ENCODE assay signal across 8 mouse cellular contexts in the genomic region with DNA sequence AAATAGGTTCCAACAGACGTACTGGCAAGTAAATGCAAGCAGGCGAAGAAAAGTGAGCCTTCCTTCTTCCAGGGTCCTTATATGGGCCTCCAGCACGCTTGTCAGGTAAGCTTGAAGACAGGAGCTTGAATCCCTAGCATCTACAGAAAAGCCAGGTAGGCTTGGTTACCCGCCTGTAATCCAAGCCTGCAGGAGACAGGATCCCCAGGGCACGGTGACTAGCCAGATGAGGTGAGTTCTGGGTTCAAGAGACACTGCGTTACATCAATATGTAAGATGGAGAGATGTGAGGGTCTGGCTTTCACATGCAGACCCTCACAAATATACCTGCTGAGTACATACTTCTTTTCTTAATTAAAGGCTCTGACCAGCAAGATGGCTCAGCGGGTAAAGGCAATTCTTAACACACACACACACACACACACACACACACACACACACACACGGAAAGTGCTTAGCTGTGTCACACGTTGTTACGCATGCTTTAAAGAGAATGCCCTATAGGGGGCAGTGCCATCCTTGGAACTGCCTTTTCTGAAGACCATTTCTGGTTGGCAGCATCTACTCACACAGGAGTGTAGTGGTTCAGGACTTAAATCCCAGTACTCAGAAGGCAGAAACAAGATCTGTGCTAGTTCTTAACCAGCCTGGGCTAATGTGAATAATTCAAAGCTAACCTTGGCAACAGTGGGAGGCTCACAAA. TPM values are rescaled to one million over a fixed set of nuclear protein-coding genes. Genes with fewer than 3 reads are reported as not detected.
DNase-seq lines count a peak whose midpoint lies in the region; ATAC-seq and TF ChIP-seq lines count a peak whose summit lies in the region.

No protein-coding gene starts in this region.

- TF ChIP-seq POLR2A in heart, adult 2 months (IDR thresholded peaks at IDR 0.05; ENCODE audit: insufficient read depth, low read depth, low read length): no peak

- H3K27me3 ChIP-seq in heart, adult 2 months (ENCODE audit: control insufficient read depth, insufficient read depth, low read length): no peaks in the 10 kb centered on the region
- peaks cover 5% of the 10 kb centered on the region; the same call in 1 of the 2 replicates for H3K27me3 ChIP-seq in forebrain, embryonic 13.5 days
- H3K27me3 ChIP-seq in intestine, embryonic 16.5 days (replicated peaks; ENCODE audit: control insufficient read depth, insufficient read depth, low read length): no peaks in the 10 kb centered on the region
- H3K27me3 ChIP-seq in limb, embryonic 13.5 days: no peaks in the 10 kb centered on the region
- H3K27me3 ChIP-seq in midbrain, embryonic 14.5 days (ENCODE audit: control insufficient read depth, insufficient read depth, low read length): no peaks in the 10 kb centered on the region
- H3K27me3 ChIP-seq in stomach, embryonic 14.5 days (ENCODE audit: control insufficient read depth, insufficient read depth, low read length): no peaks in the 10 kb centered on the region

- peaks cover 3% of the 10 kb centered on the region for H3K4me1 ChIP-seq in heart, adult 2 months (ENCODE audit: control insufficient read depth, insufficient read depth, low read length)
- peaks cover 21% of the 10 kb centered on the region for H3K4me1 ChIP-seq in forebrain, embryonic 13.5 days
- H3K4me1 ChIP-seq in intestine, embryonic 16.5 days (ENCODE audit: control insufficient read depth, insufficient read depth, low read length): peaks cover 5% of the 10 kb centered on the region
- H3K4me1 ChIP-seq in limb, embryonic 13.5 days: peaks cover 15% of the 10 kb centered on the region
- peaks cover 16% of the 10 kb centered on the region for H3K4me1 ChIP-seq in midbrain, embryonic 14.5 days (ENCODE audit: control insufficient read depth, insufficient read depth, low read length)
- H3K4me1 ChIP-seq in stomach, embryonic 14.5 days (ENCODE audit: control insufficient read depth, insufficient read depth, low read length): peaks cover 9% of the 10 kb centered on the region; the same call in 1 of the 2 replicates

- DNase-seq in heart, adult 2 months: peak in 1 of 2 experiments; percentile 40
- no peak for DNase-seq in heart, adult 9 months (ENCODE audit: low spot score in 2 of 2)
- DNase-seq in c-Kit-positive CD71-positive TER-119-negative erythroid progenitor cells, embryonic 14.5 days (ENCODE audit: low read depth): peak; percentile 79
- DNase-seq in midbrain, embryonic 14.5 days: peak; percentile 76

- no peak overlapping the region for H3K27ac ChIP-seq in heart, adult 2 months
- H3K27ac ChIP-seq in forebrain, embryonic 13.5 days: no peak overlapping the region
- H3K27ac ChIP-seq in intestine, embryonic 16.5 days (ENCODE audit: low read length): no peak overlapping the region
- 0 out of 2 replicates have a peak overlapping the region, but pooled peaks have one; percentile 28 for H3K27ac ChIP-seq in limb, embryonic 13.5 days
- no peak overlapping the region for H3K27ac ChIP-seq in midbrain, embryonic 14.5 days (replicated peaks; ENCODE audit: low read depth, low read length)
- H3K27ac ChIP-seq in stomach, embryonic 14.5 days (ENCODE audit: low read length): no peak overlapping the region

- TF ChIP-seq EP300 in heart, adult 2 months (IDR thresholded peaks at IDR 0.05; ENCODE audit: insufficient read depth, low read depth, low read length): no peak

- intact Hi-C loops in heart, adult 2 months (cut with DNase I): loop anchor here (2.0 to 10.0 kb wide), 2 partner anchors 47 to 113 kb away; a partner anchor contains a TSS

- H3K79me2 ChIP-seq in heart, adult 2 months (replicated peaks; ENCODE audit: control insufficient read depth, insufficient read depth, low read length): no peaks in the 10 kb centered on the region

- H3K4me2 ChIP-seq in forebrain, embryonic 13.5 days: peak overlapping the region; percentile 94
- H3K4me2 ChIP-seq in intestine, embryonic 16.5 days (ENCODE audit: low read depth, low read length): peak overlapping the region; percentile 69
- H3K4me2 ChIP-seq in limb, embryonic 13.5 days (replicated peaks): peak overlapping the region; percentile 88
- H3K4me2 ChIP-seq in midbrain, embryonic 14.5 days (ENCODE audit: low read length): peak overlapping the region; percentile 90
- peak overlapping the region; percentile 84 for H3K4me2 ChIP-seq in stomach, embryonic 14.5 days (replicated peaks; ENCODE audit: low read depth, low read length)

- TF ChIP-seq CTCF in heart, adult 2 months (IDR thresholded peaks at IDR 0.05): peak; percentile 50

- H3K4me3 ChIP-seq in heart, adult 2 months: peak overlapping the region; percentile 73
- peak overlapping the region; percentile 80 for H3K4me3 ChIP-seq in forebrain, embryonic 13.5 days
- peak overlapping the region; percentile 88 for H3K4me3 ChIP-seq in intestine, embryonic 16.5 days (ENCODE audit: low read length)
- H3K4me3 ChIP-seq in limb, embryonic 13.5 days: peak overlapping the region; percentile 92
- peak overlapping the region; percentile 87 for H3K4me3 ChIP-seq in midbrain, embryonic 14.5 days (replicated peaks; ENCODE audit: low read depth, low read length)
- peak overlapping the region; percentile 91; the same call in 1 of the 2 replicates for H3K4me3 ChIP-seq in stomach, embryonic 14.5 days (ENCODE audit: low read depth, low read length)

- H3K9ac ChIP-seq in heart, adult 2 months (ENCODE audit: low read depth, low read length): no peak overlapping the region
- H3K9ac ChIP-seq in forebrain, embryonic 13.5 days: peak overlapping the region; percentile 91; the same call in 1 of the 2 replicates
- H3K9ac ChIP-seq in intestine, embryonic 16.5 days (ENCODE audit: low read depth, low read length): no peak overlapping the region
- peak overlapping the region; percentile 70 for H3K9ac ChIP-seq in limb, embryonic 13.5 days
- peak overlapping the region; percentile 79; the same call in 1 of the 2 replicates for H3K9ac ChIP-seq in midbrain, embryonic 14.5 days (replicated peaks; ENCODE audit: low read length)
- 0 out of 2 replicates have a peak overlapping the region, but pooled peaks have one; percentile 73 for H3K9ac ChIP-seq in stomach, embryonic 14.5 days (replicated peaks; ENCODE audit: low read depth, low read length)

- ATAC-seq in forebrain, embryonic 13.5 days: no peak
- ATAC-seq in intestine, embryonic 16.5 days: no peak
- ATAC-seq in limb, embryonic 13.5 days (ENCODE audit: low FRiP score, low read depth): no peak
- ATAC-seq in midbrain, embryonic 14.5 days (ENCODE audit: low FRiP score, low TSS enrichment): no peak
- no peak for ATAC-seq in stomach, embryonic 14.5 days (ENCODE audit: insufficient number of reproducible peaks, insufficient read depth, low FRiP score, low read depth)

- 39% methylated on average over 10 of the region's 10 CpGs for WGBS in heart, adult 2 months
- 47% methylated on average over 10 of the region's 10 CpGs for WGBS in forebrain, embryonic 13.5 days
- 38% methylated on average over 10 of the region's 10 CpGs for WGBS in intestine, embryonic 16.5 days
- 46% methylated on average over 10 of the region's 10 CpGs for WGBS in limb, embryonic 13.5 days
- WGBS in midbrain, embryonic 14.5 days: 46% methylated on average over 10 of the region's 10 CpGs
- WGBS in stomach, embryonic 14.5 days: 40% methylated on average over 10 of the region's 10 CpGs

- H3K36me3 ChIP-seq in heart, adult 2 months (ENCODE audit: control insufficient read depth, insufficient read depth, low read length): no peaks in the 10 kb centered on the region
- peaks cover 12% of the 10 kb centered on the region for H3K36me3 ChIP-seq in forebrain, embryonic 13.5 days (ENCODE audit: poor library complexity, severe bottlenecking)
- peaks cover 10% of the 10 kb centered on the region; the same call in 1 of the 2 replicates for H3K36me3 ChIP-seq in intestine, embryonic 16.5 days (ENCODE audit: control insufficient read depth, insufficient read depth, low read length)
- peaks cover 13% of the 10 kb centered on the region for H3K36me3 ChIP-seq in limb, embryonic 13.5 days
- H3K36me3 ChIP-seq in midbrain, embryonic 14.5 days (ENCODE audit: control insufficient read depth, insufficient read depth, low read length): peaks cover 9% of the 10 kb centered on the region
- peaks cover 7% of the 10 kb centered on the region for H3K36me3 ChIP-seq in stomach, embryonic 14.5 days (ENCODE audit: control insufficient read depth, insufficient read depth, low read length)

- no peaks in the 10 kb centered on the region for H3K9me3 ChIP-seq in forebrain, embryonic 13.5 days (replicated peaks)
- H3K9me3 ChIP-seq in intestine, embryonic 16.5 days (ENCODE audit: control insufficient read depth, low read length): no peaks in the 10 kb centered on the region
- H3K9me3 ChIP-seq in limb, embryonic 13.5 days: no peaks in the 10 kb centered on the region
- no peaks in the 10 kb centered on the region for H3K9me3 ChIP-seq in midbrain, embryonic 14.5 days (ENCODE audit: control insufficient read depth, low read length)
- no peaks in the 10 kb centered on the region for H3K9me3 ChIP-seq in stomach, embryonic 14.5 days (ENCODE audit: control insufficient read depth, low read depth, low read length)

RNA-seq across cellular contexts. Expression of a gene that starts 0.9 kb away (rescaled TPM):
- total RNA-seq in heart, adult 2 months (2021): 10 to 100 TPM; 34.6 to 42.6 TPM
- polyA plus RNA-seq in heart, adult 2 months (2012; rRNA removed): 62.6 and 67.0 TPM in 2 replicates
- 206 and 210 TPM in 2 replicates for polyA plus RNA-seq in forebrain, embryonic 13.5 days (2015; fragmentation: Nextera tagmentation; extraction: Ambion mirVana)
- 134 and 157 TPM in 2 replicates for polyA plus RNA-seq in intestine, embryonic 16.5 days (2015; fragmentation: Nextera tagmentation; extraction: Ambion mirVana)
- 190 and 191 TPM in 2 replicates for polyA plus RNA-seq in limb, embryonic 13.5 days (2015; fragmentation: Nextera tagmentation; extraction: Ambion mirVana)
- polyA plus RNA-seq in midbrain, embryonic 14.5 days (2014; fragmentation: Nextera tagmentation; extraction: Ambion mirVana): 182 and 196 TPM in 2 replicates
- 180 and 190 TPM in 2 replicates for polyA plus RNA-seq in stomach, embryonic 14.5 days (2014; fragmentation: Nextera tagmentation; extraction: Ambion mirVana)

RNA-seq across cellular contexts. Expression of a gene that starts 17.6 kb away (rescaled TPM):
- 1 to 10 TPM; 1.6 to 2.4 TPM for total RNA-seq in heart, adult 2 months (2021)
- polyA plus RNA-seq in heart, adult 2 months (2012; rRNA removed): 7.7 and 20.8 TPM in 2 replicates
- polyA plus RNA-seq in forebrain, embryonic 13.5 days (2015; fragmentation: Nextera tagmentation; extraction: Ambion mirVana): 0.81 and 1.2 TPM in 2 replicates
- 78.2 and 87.5 TPM in 2 replicates for polyA plus RNA-seq in intestine, embryonic 16.5 days (2015; fragmentation: Nextera tagmentation; extraction: Ambion mirVana)
- 6.5 and 8.4 TPM in 2 replicates for polyA plus RNA-seq in limb, embryonic 13.5 days (2015; fragmentation: Nextera tagmentation; extraction: Ambion mirVana)
- polyA plus RNA-seq in midbrain, embryonic 14.5 days (2014; fragmentation: Nextera tagmentation; extraction: Ambion mirVana): 0.79 TPM in 1 of 2 replicates, not detected in the other
- polyA plus RNA-seq in stomach, embryonic 14.5 days (2014; fragmentation: Nextera tagmentation; extraction: Ambion mirVana): 10.7 and 10.8 TPM in 2 replicates

RNA-seq across cellular contexts. Expression of a gene that starts 18.9 kb away (rescaled TPM):
- 1 to 10 TPM; 8.4 to 8.6 TPM for total RNA-seq in heart, adult 2 months (2021)
- 15.4 and 26.5 TPM in 2 replicates for polyA plus RNA-seq in heart, adult 2 months (2012; rRNA removed)
- 1.8 and 2.2 TPM in 2 replicates for polyA plus RNA-seq in forebrain, embryonic 13.5 days (2015; fragmentation: Nextera tagmentation; extraction: Ambion mirVana)
- polyA plus RNA-seq in intestine, embryonic 16.5 days (2015; fragmentation: Nextera tagmentation; extraction: Ambion mirVana): 324 and 348 TPM in 2 replicates
- polyA plus RNA-seq in limb, embryonic 13.5 days (2015; fragmentation: Nextera tagmentation; extraction: Ambion mirVana): 2.5 and 5.2 TPM in 2 replicates
- 0.58 and 0.61 TPM in 2 replicates for polyA plus RNA-seq in midbrain, embryonic 14.5 days (2014; fragmentation: Nextera tagmentation; extraction: Ambion mirVana)
- 443 and 466 TPM in 2 replicates for polyA plus RNA-seq in stomach, embryonic 14.5 days (2014; fragmentation: Nextera tagmentation; extraction: Ambion mirVana)

RNA-seq across cellular contexts. Expression of a gene that starts 32.7 kb away (rescaled TPM):
- 100 to 1,000 TPM in 1 of 2 experiments, 10 to 100 TPM in 1; 92.5 to 106 TPM for total RNA-seq in heart, adult 2 months (2021)
- 166 and 169 TPM in 2 replicates for polyA plus RNA-seq in heart, adult 2 months (2012; rRNA removed)
- 47.7 and 51.5 TPM in 2 replicates for polyA plus RNA-seq in forebrain, embryonic 13.5 days (2015; fragmentation: Nextera tagmentation; extraction: Ambion mirVana)
- polyA plus RNA-seq in intestine, embryonic 16.5 days (2015; fragmentation: Nextera tagmentation; extraction: Ambion mirVana): 50.8 and 54.2 TPM in 2 replicates
- polyA plus RNA-seq in limb, embryonic 13.5 days (2015; fragmentation: Nextera tagmentation; extraction: Ambion mirVana): 34.9 and 36.8 TPM in 2 replicates
- 45.6 and 48.5 TPM in 2 replicates for polyA plus RNA-seq in midbrain, embryonic 14.5 days (2014; fragmentation: Nextera tagmentation; extraction: Ambion mirVana)
- 35.4 and 39.0 TPM in 2 replicates for polyA plus RNA-seq in stomach, embryonic 14.5 days (2014; fragmentation: Nextera tagmentation; extraction: Ambion mirVana)

RNA-seq across cellular contexts. Expression of a gene that starts 38.7 kb away (rescaled TPM):
- total RNA-seq in heart, adult 2 months (2021): 10 to 100 TPM; 42.9 to 56.5 TPM
- 54.5 and 55.4 TPM in 2 replicates for polyA plus RNA-seq in heart, adult 2 months (2012; rRNA removed)
- 79.3 and 87.5 TPM in 2 replicates for polyA plus RNA-seq in forebrain, embryonic 13.5 days (2015; fragmentation: Nextera tagmentation; extraction: Ambion mirVana)
- polyA plus RNA-seq in intestine, embryonic 16.5 days (2015; fragmentation: Nextera tagmentation; extraction: Ambion mirVana): 93.1 and 94.5 TPM in 2 replicates
- 70.2 and 76.8 TPM in 2 replicates for polyA plus RNA-seq in limb, embryonic 13.5 days (2015; fragmentation: Nextera tagmentation; extraction: Ambion mirVana)
- polyA plus RNA-seq in midbrain, embryonic 14.5 days (2014; fragmentation: Nextera tagmentation; extraction: Ambion mirVana): 94.1 and 96.4 TPM in 2 replicates
- 92.9 and 94.3 TPM in 2 replicates for polyA plus RNA-seq in stomach, embryonic 14.5 days (2014; fragmentation: Nextera tagmentation; extraction: Ambion mirVana)

Comparison
In these comparisons a context has a peak if more than half of its experiments do, and no peak if none do; other contexts are left out.
1. DNase-seq: peak in c-Kit-positive CD71-positive TER-119-negative erythroid progenitor cells, embryonic 14.5 days (single experiment) and midbrain, embryonic 14.5 days (single experiment); none in heart, adult 9 months (0 of 2).
2. H3K9ac ChIP-seq: peak in forebrain, embryonic 13.5 days (single experiment), limb, embryonic 13.5 days (single experiment), midbrain, embryonic 14.5 days (single experiment) and stomach, embryonic 14.5 days (single experiment); none in heart, adult 2 months (single experiment) and intestine, embryonic 16.5 days (single experiment).
3. RNA of a gene that starts 18.9 kb away (polyA plus RNA-seq): 443 to 466 TPM in stomach, embryonic 14.5 days and 324 to 348 TPM in intestine, embryonic 16.5 days; 15.4 to 26.5 TPM in heart, adult 2 months, 2.5 to 5.2 TPM in limb, embryonic 13.5 days, 1.8 to 2.2 TPM in forebrain, embryonic 13.5 days and 0.58 to 0.61 TPM in midbrain, embryonic 14.5 days; every median in the first group is over 10 times any median in the second.
4. Peak in every context shown above with its lines, with median percentiles within 50 percentile points of each other: H3K4me3 ChIP-seq and H3K4me2 ChIP-seq.